ENCODE assay signal across 13 mouse cellular contexts in the genomic region with DNA sequence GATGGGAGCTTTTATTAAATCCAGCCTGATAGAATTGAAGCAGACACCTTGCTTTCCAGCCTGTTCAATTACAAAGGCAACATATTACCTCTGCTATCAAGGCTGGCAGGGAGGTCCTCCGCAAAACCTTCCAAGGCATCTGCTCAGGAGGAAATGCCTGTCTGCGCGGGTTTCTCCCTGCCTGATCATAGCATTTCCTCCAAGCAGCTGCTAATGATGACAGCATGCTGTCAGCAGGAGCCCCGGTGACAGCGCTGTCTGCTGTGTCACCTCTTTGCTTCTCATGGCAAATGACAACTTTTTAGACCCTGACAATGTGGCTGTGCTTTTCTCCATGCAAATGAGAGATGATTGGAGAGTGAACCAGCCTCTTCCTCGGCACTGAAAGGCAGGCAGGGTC.
DNase-seq lines count a peak whose midpoint lies in the region; ATAC-seq and TF ChIP-seq lines count a peak whose summit lies in the region.
"Had no signal": no experiment of that assay in that cellular context is flagged by ENCODE, and none has a peak within 500 bp of the region (broad histone marks: within the 10 kb centered on the region; RNA-seq: fewer than 3 reads in every experiment).

No protein-coding gene starts in this region.

- H3K36me3 ChIP-seq in heart, embryonic 12.5 days, result no peaks in the 10 kb centered on the region
- H3K36me3 ChIP-seq in embryonic facial prominence, embryonic 14.5 days (ENCODE audit: control insufficient read depth, insufficient read depth, low read length), result no peaks in the 10 kb centered on the region
- H3K36me3 ChIP-seq in hindbrain, embryonic 16.5 days (ENCODE audit: control insufficient read depth, insufficient read depth, low read length), result no peaks in the 10 kb centered on the region
- H3K36me3 ChIP-seq: limb, embryonic 13.5 days; lung, embryonic 15.5 days; midbrain, embryonic 12.5 days had no signal

- TF ChIP-seq POLR2A in brain, embryonic 14.5 days (IDR thresholded peaks at IDR 0.05; ENCODE audit: borderline replicate concordance, extremely low read depth, insufficient read depth, insufficient read length, poor library complexity, severe bottlenecking), result no peak
- TF ChIP-seq POLR2A in lung, adult 2 months (IDR thresholded peaks at IDR 0.05; ENCODE audit: borderline replicate concordance, extremely low read depth, low read depth, low read length), result no peak

- 0 out of 2 replicates have a peak overlapping the region, but pooled peaks have one; percentile 6 for H3K4me3 ChIP-seq in heart, embryonic 12.5 days
- H3K4me3 ChIP-seq in embryonic facial prominence, embryonic 14.5 days (ENCODE audit: low read depth, low read length), result no peak overlapping the region
- H3K4me3 ChIP-seq in hindbrain, embryonic 16.5 days (ENCODE audit: low read length), result no peak overlapping the region
- no peak overlapping the region for H3K4me3 ChIP-seq in lung, adult 2 months (replicated peaks; ENCODE audit: extremely low read depth, low read depth, low read length)
- H3K4me3 ChIP-seq: limb, embryonic 13.5 days; lung, embryonic 15.5 days; midbrain, embryonic 12.5 days had no signal

- no peak for TF ChIP-seq CTCF in brain, embryonic 14.5 days (IDR thresholded peaks at IDR 0.05; ENCODE audit: borderline replicate concordance, extremely low read depth, insufficient read depth, insufficient read length)
- no peak for TF ChIP-seq CTCF in lung, adult 2 months (IDR thresholded peaks at IDR 0.05; ENCODE audit: insufficient read depth, low read length)

- no peak for DNase-seq in heart, adult 8-10 months (ENCODE audit: low spot score)
- peak; percentile 76 for DNase-seq in brain, embryonic 14.5 days (ENCODE audit: low read depth)
- DNase-seq in embryonic facial prominence, embryonic 14.5 days (ENCODE audit: low spot score), result peak; percentile 17
- DNase-seq in adrenal gland, postnatal 25 days, result no peak
- DNase-seq in lung, adult 2 months, result no peak
- DNase-seq: right cerebral cortex, postnatal 25 days; thymus, postnatal 4 days had no signal

- H3K4me2 ChIP-seq in heart, embryonic 12.5 days, result peak overlapping the region; percentile 53
- no peak overlapping the region for H3K4me2 ChIP-seq in embryonic facial prominence, embryonic 14.5 days (ENCODE audit: low read depth, low read length)
- H3K4me2 ChIP-seq in hindbrain, embryonic 16.5 days (ENCODE audit: low read length), result no peak overlapping the region
- H3K4me2 ChIP-seq: limb, embryonic 13.5 days; lung, embryonic 15.5 days; midbrain, embryonic 12.5 days had no signal

- peaks cover 13% of the 10 kb centered on the region for H3K4me1 ChIP-seq in heart, embryonic 12.5 days (replicated peaks)
- H3K4me1 ChIP-seq in embryonic facial prominence, embryonic 14.5 days (ENCODE audit: control insufficient read depth, insufficient read depth, low read length), result no peaks in the 10 kb centered on the region
- no peaks in the 10 kb centered on the region for H3K4me1 ChIP-seq in hindbrain, embryonic 16.5 days (ENCODE audit: control insufficient read depth, insufficient read depth, low read depth, low read length)
- H3K4me1 ChIP-seq in lung, adult 2 months (ENCODE audit: control insufficient read depth, insufficient read depth, low read length), result no peaks in the 10 kb centered on the region
- H3K4me1 ChIP-seq: lung, embryonic 15.5 days; midbrain, embryonic 12.5 days had no signal

- ATAC-seq in heart, embryonic 12.5 days (ENCODE audit: insufficient number of reproducible peaks, low FRiP score), result no peak
- ATAC-seq in embryonic facial prominence, embryonic 14.5 days (ENCODE audit: low read depth), result no peak
- ATAC-seq in hindbrain, embryonic 16.5 days, result peak; percentile 72
- ATAC-seq: CD4-positive, CD25-positive, alpha-beta regulatory T cell, adult 4 months had no signal

- no peak overlapping the region for H3K27ac ChIP-seq in heart, embryonic 12.5 days (ENCODE audit: poor library complexity, severe bottlenecking)
- no peak overlapping the region for H3K27ac ChIP-seq in embryonic facial prominence, embryonic 14.5 days (replicated peaks; ENCODE audit: low read depth, low read length)
- no peak overlapping the region for H3K27ac ChIP-seq in hindbrain, embryonic 16.5 days (ENCODE audit: low read depth, low read length)
- H3K27ac ChIP-seq: limb, embryonic 13.5 days; lung, embryonic 15.5 days; midbrain, embryonic 12.5 days had no signal

- WGBS in heart, embryonic 12.5 days, result 7% methylated on average over 6 of the region's 6 CpGs
- WGBS in embryonic facial prominence, embryonic 14.5 days, result 25% methylated on average over 6 of the region's 6 CpGs
- 35% methylated on average over 6 of the region's 6 CpGs for WGBS in hindbrain, embryonic 16.5 days
- WGBS in lung, adult 2 months, result 22% methylated on average over 6 of the region's 6 CpGs

- H3K9ac ChIP-seq in heart, embryonic 12.5 days, result no peak overlapping the region
- no peak overlapping the region for H3K9ac ChIP-seq in embryonic facial prominence, embryonic 14.5 days (ENCODE audit: low read depth, low read length)
- no peak overlapping the region for H3K9ac ChIP-seq in hindbrain, embryonic 16.5 days (ENCODE audit: low read depth, low read length)
- H3K9ac ChIP-seq: limb, embryonic 13.5 days; lung, embryonic 15.5 days; midbrain, embryonic 12.5 days had no signal

- H3K9me3 ChIP-seq in heart, embryonic 12.5 days (replicated peaks), result no peaks in the 10 kb centered on the region
- no peaks in the 10 kb centered on the region for H3K9me3 ChIP-seq in embryonic facial prominence, embryonic 14.5 days (ENCODE audit: control insufficient read depth, low read length)
- H3K9me3 ChIP-seq in hindbrain, embryonic 16.5 days (ENCODE audit: control insufficient read depth, low read length), result no peaks in the 10 kb centered on the region
- H3K9me3 ChIP-seq: limb, embryonic 13.5 days; lung, embryonic 15.5 days; midbrain, embryonic 12.5 days had no signal

- H3K27me3 ChIP-seq in heart, embryonic 12.5 days (replicated peaks), result peaks cover 34% of the 10 kb centered on the region
- no peaks in the 10 kb centered on the region for H3K27me3 ChIP-seq in embryonic facial prominence, embryonic 14.5 days (replicated peaks; ENCODE audit: control insufficient read depth, insufficient read depth, low read length)
- H3K27me3 ChIP-seq in hindbrain, embryonic 16.5 days (replicated peaks; ENCODE audit: control insufficient read depth, insufficient read depth, low read length), result no peaks in the 10 kb centered on the region
- H3K27me3 ChIP-seq: limb, embryonic 13.5 days; lung, embryonic 15.5 days; midbrain, embryonic 12.5 days had no signal

Comparison
In these comparisons a context has a peak if more than half of its experiments do, and no peak if none do; other contexts are left out.
1. DNase-seq: peak in brain, embryonic 14.5 days (single experiment) and embryonic facial prominence, embryonic 14.5 days (single experiment); none in heart, adult 8-10 months (single experiment), adrenal gland, postnatal 25 days (single experiment) and lung, adult 2 months (single experiment).